Mouse (Mus musculus): ENCODE results near the gene Tmem221.
A peak's percentile ranks its signal among the peaks of the same experiment; 100 is the strongest.

The Tmem221 gene

DNA sequence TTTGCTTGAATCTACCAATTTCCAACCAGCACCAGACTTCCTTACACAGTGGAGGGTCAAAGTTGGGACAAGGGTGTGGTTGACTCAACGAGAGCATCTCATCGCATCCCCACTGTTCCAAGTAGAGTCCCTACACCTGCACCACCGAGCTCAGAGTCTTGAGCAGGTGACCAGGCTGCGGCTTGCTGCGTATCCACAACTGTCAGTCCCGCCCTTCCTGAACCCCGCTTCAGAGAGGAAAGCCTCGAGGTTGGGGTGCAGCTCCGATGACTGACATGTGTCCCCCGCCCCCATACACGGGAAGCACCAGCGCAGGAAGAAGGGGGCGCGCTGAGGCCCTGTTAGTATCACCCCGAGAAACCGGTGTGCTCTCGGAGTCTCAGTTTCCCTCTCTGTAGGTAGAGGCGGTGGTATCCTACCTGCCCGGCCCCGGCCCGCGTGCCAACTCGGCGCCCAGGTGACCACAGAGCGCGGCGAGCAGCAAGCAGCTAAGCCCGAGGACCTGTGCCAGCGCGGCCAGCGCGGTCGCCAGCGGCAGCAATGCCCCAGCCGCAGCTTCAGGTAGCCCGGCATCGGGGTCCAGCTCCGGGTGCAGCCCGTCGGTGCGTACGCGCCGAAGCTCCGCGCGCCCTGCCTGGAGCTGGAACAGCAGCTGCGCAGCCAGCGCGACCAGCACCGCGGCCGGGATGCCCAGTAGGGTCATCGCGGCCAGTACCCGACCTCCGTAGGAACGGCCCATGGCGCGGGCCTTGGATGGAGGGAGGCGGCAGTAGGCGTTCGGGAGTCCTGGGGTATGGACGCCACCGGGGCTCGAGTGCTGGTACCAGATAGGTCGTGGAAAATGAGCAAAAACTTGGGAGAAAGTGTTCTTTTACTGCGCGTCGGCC lies at the start of gene Tmem221:
TSS of gene Tmem221 (minus strand) at position 801 of the 887 bp plus-strand sequence.
- no peak for DNase-seq (ENCODE audit: low read depth, low spot score)

GRCm38 (mm10) chr8:71604021-71604420 lies 45.4 kb upstream of the Tmem221 start:
- DNase-seq (ENCODE audit: low read depth, low spot score): no peak

GRCm38 (mm10) chr8:71602666-71603334 lies 44.1 kb upstream of the Tmem221 start:
- DNase-seq (ENCODE audit: low read depth, low spot score): peak; percentile 72

- no peak for DNase-seq (ENCODE audit: low read depth, low spot score)
Observed at GRCm38 (mm10) chr8:71601939-71602665, 43.4 kb upstream of the Tmem221 start.

GRCm38 (mm10) chr8:71598841-71599240 lies 40.2 kb upstream of the Tmem221 start:
- DNase-seq (ENCODE audit: low read depth, low spot score): no peak

GRCm38 (mm10) chr8:71598375-71598774 lies 39.7 kb upstream of the Tmem221 start:
- no peak for DNase-seq (ENCODE audit: low read depth, low spot score)

- no peak for DNase-seq (ENCODE audit: low read depth, low spot score)
Observed at GRCm38 (mm10) chr8:71597451-71597850, 38.8 kb upstream of the Tmem221 start, which contains the start of gene Fam129c. Gene Fam129c, plus strand, starts transcription at chr8:71597648.

GRCm38 (mm10) chr8:71596798-71597197 lies 38.1 kb upstream of the Tmem221 start:
- DNase-seq (ENCODE audit: low read depth, low spot score): no peak

DNA sequence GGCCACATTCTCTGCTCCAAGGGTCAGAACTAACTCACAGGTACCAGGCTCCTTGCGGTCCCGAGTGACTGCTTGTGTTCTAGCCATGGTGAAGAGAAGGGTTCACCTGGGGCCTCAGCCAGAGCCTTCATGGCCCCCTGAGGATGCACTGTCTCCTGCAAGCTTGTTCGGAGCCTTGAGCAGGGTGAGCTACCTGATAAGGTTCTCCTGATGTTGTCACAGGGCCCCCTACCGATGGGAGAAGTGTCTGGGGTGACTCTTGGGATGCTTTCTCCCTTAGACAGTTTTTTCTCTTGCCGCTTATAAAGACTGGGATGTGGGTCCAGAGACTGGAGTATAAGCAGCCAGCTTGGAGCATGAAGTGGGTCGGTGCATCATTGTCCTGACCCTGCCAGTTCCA lies 37.7 kb upstream of the Tmem221 start:
- DNase-seq (ENCODE audit: low read depth, low spot score): no peak

- peak; percentile 88 for DNase-seq (ENCODE audit: low read depth, low spot score)
Observed at GRCm38 (mm10) chr8:71595862-71596261, 37.2 kb upstream of the Tmem221 start.

DNA sequence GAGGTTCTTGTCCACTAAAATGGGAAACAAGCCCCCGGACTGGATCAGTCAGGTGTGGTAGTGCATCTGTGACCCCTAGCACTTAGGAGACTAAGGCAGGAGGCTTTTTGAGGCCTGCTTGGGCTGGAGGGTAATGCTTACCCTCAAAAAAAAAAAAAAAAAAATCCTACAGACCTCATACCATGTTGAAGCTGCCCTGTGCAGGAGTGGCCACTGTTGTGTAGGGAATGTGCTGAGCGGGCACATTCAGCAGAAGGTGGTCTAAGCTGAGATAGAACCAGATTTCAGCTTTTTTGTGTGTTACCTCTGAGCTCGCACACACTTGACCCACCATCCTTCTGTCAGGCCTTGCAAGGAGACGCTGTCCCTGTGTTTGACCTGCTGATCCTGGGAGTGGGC lies 35.7 kb upstream of the Tmem221 start:
- DNase-seq (ENCODE audit: low read depth, low spot score): no peak

DNA sequence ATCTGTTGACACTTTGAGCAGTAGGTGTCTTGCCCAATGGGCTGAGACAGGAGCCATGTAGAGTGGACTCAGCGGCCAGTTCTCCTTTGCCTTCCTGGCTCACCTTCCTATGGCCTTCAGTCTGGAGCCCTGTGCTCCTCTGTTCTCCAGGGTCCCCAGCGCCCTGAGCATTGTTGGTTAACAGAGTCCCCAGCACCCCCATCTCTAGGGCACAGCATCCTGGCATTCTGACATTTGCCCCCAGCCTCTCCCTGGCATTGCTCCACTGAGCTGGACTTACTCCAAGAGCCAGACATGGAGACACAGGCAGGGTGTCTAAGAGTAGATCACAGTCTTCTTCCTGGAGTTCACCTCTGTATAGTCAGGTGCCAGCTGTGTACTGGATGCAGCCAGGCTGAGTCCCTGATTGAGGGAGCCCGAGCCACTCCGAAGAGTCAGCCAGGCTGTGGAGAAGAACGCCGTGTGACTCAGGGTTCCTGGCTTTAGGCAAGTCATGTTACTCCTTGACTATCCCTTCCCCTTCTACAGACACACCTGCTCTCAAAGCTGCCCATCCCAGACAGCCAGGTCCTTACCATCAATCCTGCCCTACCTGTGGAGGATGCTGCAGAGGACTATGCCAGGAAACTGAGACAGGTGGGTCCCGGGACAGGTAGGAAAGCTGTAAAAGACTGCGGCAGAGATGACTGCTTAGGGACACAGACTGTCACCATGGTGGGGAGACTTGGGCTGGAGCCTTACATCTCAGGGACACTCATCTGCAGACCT lies 35.1 kb upstream of the Tmem221 start:
- DNase-seq (ENCODE audit: low read depth, low spot score): no peak

DNA sequence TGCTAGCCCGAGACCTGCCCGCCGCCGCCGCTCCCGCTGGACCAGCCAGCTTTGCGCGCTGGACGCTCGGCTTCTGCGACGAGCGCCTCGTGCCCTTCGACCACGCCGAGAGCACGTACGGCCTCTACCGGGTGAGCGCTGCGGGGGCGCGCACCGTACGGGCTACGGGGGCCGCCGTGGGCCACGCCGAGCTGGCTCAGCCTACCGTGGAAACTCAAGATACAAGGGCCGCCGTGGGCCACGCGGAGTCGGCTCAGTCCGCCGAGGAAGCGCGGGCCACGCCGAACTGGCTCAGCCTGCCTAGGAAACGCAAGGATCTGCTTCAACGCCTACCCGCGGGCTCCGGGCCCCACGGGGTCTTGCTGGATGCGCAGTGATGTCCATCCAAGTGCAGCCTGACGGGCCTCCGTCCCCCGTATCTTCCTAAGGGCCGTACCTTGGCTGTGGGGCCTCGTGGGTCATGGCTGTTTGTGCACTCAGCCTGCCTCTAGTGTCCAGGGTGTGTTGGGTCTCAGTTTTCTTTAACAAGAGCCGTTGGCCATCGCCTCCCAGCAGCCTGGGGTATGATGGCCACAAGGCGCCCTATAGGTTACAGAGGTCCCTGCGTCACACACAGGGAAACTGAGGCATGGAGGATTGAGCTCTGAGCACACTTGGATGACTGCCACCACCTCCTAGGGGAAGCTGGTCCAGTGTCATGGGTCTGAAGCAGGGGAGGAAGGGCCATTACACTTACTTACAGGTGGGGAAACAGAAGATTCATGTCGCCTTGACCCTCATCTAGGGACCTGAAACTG lies 33.9 kb upstream of the Tmem221 start:
- no peak for DNase-seq (ENCODE audit: low read depth, low spot score)

DNA sequence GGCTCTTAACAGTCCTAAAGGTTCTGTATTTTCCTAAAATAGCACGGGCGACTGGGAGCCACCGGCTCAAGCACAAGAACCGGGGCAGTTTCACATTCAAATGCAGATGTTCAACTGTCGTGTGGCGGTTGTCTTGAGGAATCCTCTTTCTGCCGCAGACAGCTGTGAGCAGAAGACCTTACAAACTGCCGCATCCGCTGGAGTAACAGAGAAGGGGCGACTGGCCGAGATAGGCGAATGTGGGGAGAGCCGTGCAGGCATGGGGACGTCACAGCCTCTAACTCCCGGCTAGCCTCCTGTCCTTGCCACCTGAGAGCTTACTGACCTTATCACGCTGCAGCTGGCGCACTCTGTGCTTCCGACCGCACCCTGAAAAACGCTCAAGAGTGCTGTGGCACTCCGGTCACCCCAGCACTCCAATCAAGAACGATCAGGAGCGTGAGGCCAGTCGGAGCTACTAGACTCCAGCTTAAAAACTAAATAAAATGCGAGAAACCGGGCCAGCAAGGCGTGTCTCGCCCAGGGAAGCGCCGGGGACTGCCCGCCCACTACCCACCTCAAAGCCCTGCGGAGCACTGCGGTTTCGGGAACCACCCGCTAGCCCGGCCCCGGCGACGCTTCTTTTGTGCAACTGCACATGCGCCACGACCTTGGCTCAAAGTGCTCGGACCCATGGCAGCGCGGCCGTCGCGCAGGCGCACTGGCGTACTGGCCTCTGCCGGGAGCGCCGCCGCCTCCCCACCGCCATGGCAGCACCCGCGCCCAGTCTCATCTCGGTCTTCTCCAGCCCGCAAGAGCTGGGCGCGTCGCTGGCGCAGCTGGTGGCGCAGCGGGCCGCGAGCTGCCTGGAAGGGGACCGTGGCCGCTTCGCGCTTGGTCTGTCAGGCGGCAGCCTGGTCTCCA lies 33.1 kb upstream of the Tmem221 start, which contains the start of gene Pgls:
TSS of gene Pgls (plus strand) at position 706 of the 903 bp plus-strand sequence.
- DNase-seq (ENCODE audit: low read depth, low spot score): peak; percentile 95

- DNase-seq (ENCODE audit: low read depth, low spot score): no peak
Observed at GRCm38 (mm10) chr8:71591017-71591416, 32.3 kb upstream of the Tmem221 start.

DNA sequence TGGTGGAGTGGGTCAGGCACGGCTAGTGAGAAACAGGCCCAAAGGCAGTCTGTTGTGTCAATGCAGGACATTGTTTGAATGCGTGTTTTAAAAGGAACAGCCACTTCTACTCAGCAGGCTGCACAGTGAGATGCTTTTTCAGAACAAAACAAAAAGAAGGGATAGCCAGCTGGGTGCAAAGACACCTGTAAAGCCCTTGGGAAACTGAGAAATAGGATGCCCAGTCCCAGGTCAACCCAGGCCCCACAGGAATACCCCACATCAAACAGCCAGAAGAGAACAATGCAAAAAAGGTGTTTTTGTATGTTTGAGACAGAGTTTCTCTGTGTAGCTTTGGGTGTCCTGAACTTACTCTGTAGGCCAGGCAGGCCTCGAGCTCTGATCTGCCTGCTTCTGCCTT lies 30.1 kb upstream of the Tmem221 start:
- DNase-seq (ENCODE audit: low read depth, low spot score): no peak

DNA sequence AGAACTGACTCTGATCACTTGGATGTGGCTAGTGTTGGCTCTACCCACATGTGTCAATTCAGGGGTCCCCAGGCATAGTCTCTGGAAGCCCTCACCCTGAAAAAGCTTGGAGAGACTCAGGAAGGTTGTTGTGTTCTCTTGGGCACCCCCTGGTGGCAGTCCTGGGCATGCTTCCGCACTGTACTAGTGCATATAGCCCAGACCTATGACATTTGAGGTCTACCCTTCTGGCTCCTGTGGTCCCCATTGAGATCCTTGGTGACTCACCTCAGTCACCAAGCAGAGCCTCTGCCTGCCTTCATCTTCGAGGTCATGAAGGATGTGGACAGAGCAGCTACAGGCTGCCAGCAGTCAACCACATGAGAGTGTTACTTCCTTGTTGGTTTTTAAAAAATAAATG lies 28.2 kb upstream of the Tmem221 start:
- no peak for DNase-seq (ENCODE audit: low read depth, low spot score)

DNA sequence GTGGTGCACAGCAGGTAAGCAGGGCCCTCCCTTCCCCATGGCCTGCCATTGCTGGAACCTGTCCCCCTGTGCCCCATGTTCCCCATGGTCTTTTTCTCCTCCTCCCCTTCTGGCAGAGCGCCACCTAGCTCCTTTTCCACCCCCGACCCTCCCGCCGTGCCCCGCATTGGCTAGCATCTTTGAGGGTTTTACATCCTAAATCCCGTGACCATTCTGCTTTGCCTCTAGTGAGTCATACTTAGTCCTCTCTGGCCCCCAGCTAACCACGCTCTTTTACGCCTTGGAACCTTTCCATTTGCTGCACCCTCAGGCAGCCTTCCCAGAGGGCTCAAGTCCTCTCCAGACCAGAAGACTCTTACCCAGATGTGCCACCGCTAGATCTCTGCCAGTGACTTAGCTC lies 21.5 kb upstream of the Tmem221 start:
- no peak for DNase-seq (ENCODE audit: low read depth, low spot score)

DNA sequence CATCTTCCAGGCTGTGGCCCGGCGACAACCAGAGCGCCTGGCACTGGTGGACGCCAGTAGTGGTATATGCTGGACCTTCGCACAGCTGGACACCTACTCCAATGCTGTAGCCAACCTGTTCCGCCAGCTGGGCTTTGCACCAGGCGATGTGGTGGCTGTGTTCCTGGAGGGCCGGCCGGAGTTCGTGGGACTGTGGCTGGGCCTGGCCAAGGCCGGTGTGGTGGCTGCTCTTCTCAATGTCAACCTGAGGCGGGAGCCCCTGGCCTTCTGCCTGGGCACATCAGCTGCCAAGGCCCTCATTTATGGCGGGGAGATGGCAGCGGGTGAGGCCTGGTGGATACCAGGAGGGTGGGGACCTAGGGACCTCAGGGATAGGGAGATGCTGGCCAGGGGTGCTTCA lies 20.8 kb upstream of the Tmem221 start:
- no peak for DNase-seq (ENCODE audit: low read depth, low spot score)
